Mouse (Mus musculus): ENCODE measurements at regions not wholly inside any gene's neighbourhood (a gene's known extent, or its start where the extent isn't known, plus 50 kb on each side); places are given as distances from the start of the nearest gene placed in this dataset.

DNA sequence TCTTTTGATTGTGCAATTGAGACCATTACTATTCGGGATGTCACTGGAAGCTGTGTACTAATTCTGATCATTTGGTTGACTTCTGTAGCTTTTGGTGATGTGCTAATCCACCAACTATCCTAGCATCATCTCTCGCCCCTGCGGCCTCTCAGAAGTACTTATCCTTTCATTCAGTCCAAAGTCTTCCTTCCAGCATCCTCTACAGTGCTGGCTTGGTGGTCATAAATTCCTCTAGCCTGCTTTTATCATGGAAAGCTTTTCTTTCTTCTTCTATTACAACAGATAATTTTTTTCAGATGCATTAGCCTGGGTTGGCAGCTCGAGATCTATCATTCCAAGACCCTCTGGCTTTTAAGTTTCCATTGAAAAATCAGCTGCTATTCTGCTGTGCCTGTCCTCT, 257.6 kb upstream of the Rtl1 start:
- TF ChIP-seq CTCF (IDR thresholded peaks at IDR 0.05; ENCODE audit: extremely low read depth, insufficient read depth, low read length) (no peak), POLR2A (IDR thresholded peaks at IDR 0.05; ENCODE audit: extremely low read depth, insufficient read depth, low read length) (no peak)

All from cortical plate, adult 2 months (tissue).